Mouse (Mus musculus) kidney, postnatal 0 days (tissue): ENCODE measurements around the gene Hspa1l. TPM values are rescaled to one million over a fixed set of nuclear protein-coding genes. Genes with fewer than 3 reads are reported as not detected.
A peak's percentile ranks its signal among the peaks of the same experiment; 100 is the strongest.
"Not testable (repeated sequence)": the region's sequence is repeated elsewhere in the genome, so short reads cannot be mapped to it uniquely, and the experiment has no call there.

Experiments
- ATAC-seq: fragments of 200-750 bp; cut with Nextera tagmentation; replicated peaks from 2 replicates; pipeline ENCODE4 v1.8.0; 2017; ENCODE audit warnings: low read depth, moderate number of reproducible peaks, moderate TSS enrichment, moderate library complexity; ENCODE audit not compliant: low FRiP score
- DNase-seq: peaks from one replicate; pipeline ENCODE4 v3.0.0-alpha.2; 2016; ENCODE audit warnings: low spot score
- H3K27ac ChIP-seq: fragments of 300-500 bp; sonication (generic); 2 replicates; pipeline ENCODE4 v1.5.1; 2014; ENCODE audit warnings: mild to moderate bottlenecking
- H3K27me3 ChIP-seq: fragments of 300-500 bp; sonication (generic); 2 replicates; pipeline ENCODE4 v1.6.1; 2014; ENCODE audit warnings: low read length, mixed read lengths; ENCODE audit not compliant: insufficient read depth
- H3K36me3 ChIP-seq: fragments of 300-500 bp; sonication (generic); 2 replicates; pipeline ENCODE4 v1.6.1; 2014; ENCODE audit warnings: low read length, mixed read lengths; ENCODE audit not compliant: insufficient read depth
- H3K4me1 ChIP-seq: fragments of 300-500 bp; sonication (generic); replicated peaks from 2 replicates; pipeline ENCODE4 v1.6.1; 2014; ENCODE audit warnings: antibody characterized with exemption, low read length, mixed read lengths; ENCODE audit not compliant: insufficient read depth
- H3K4me2 ChIP-seq: fragments of 300-500 bp; sonication (generic); 2 replicates; pipeline ENCODE4 v1.6.1; 2014; ENCODE audit warnings: mild to moderate bottlenecking, low read length, moderate library complexity, mixed read lengths
- H3K4me3 ChIP-seq: fragments of 300-500 bp; sonication (generic); replicated peaks from 2 replicates; pipeline ENCODE4 v1.5.1; 2014; ENCODE audit warnings: low read depth, low read length
- H3K9ac ChIP-seq: fragments of 300-500 bp; sonication (generic); 2 replicates; pipeline ENCODE4 v1.6.1; 2014; ENCODE audit warnings: low read depth, low read length
- H3K9me3 ChIP-seq: fragments of 300-500 bp; sonication (generic); replicated peaks from 2 replicates; pipeline ENCODE4 v1.6.1; 2016; ENCODE audit warnings: low read length, inconsistent platforms, mixed read lengths
- CTCF ChIP-seq: IDR thresholded peaks from 2 replicates; pipeline ENCODE4 v1.5.1; 2016; ENCODE audit warnings: antibody characterized with exemption, low read depth, mild to moderate bottlenecking, moderate library complexity
- WGBS: fragments of 180-500 bp; shearing (Covaris S2); extraction: QIAGEN DNeasy Blood & Tissue Kit; methylation state at CpG from one replicate; pipeline ENCODE4 v1.1.7; 2014; 5-methylcytosine and 5-hydroxymethylcytosine counted together
- polyA plus RNA-seq: library from polyadenylated mRNA; unstranded; fragments of >200 nt; fragmentation: Nextera tagmentation; extraction: Ambion mirVana; gene quantifications from 2 replicates; pipeline ENCODE4 v1.2.1, GENCODE M21; 2015

Gene Hspa1l
- polyA plus RNA-seq, 1 experiment from 2014 or later: 0.72 TPM

DNA sequence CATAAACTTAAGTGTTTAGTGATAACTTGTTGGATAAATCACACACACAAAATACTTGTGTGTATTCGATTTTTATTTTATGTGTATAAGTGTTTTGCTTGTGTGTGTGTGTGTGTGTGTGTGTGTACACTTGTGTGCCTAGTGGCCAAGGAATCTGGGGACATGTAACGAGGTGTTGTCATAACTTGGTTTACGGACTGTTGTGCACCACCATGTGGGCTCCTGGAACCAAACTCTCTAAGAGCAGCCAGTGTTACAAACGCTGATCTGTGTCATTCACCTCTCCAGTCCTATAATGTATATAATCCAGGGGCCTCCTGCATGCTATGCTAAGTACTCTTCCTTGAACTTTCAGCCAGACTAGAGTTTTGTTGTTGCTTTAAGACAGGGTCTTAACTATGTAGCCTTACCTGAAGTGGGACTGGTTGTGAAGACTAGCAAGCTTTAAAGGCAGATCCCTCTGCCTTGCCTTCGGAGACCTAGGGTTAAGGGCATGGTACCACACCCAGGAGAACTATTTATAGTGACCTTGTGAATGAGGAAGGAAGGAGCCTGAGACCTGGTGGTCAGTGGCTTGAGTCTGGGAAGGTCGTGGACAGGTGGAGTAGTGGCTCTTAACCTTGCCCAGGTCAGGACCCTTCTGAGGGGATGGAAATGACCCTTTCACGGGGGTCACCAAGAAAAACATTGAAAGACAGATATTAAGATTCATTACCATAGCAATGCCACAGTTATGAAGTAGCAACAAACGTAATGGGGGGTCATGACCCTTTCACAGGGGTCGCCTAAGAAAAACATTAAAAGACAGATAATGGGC lies 30.7 kb downstream of the Hspa1l start:
- 0 out of 2 replicates have a peak overlapping the region, but pooled peaks have one; percentile 8 for H3K9ac ChIP-seq
- peaks cover 14% of the 10 kb centered on the region for H3K4me1 ChIP-seq
- no peak overlapping the region for H3K4me3 ChIP-seq
- no peaks in the 10 kb centered on the region for H3K27me3 ChIP-seq
- no peaks in the 10 kb centered on the region for H3K9me3 ChIP-seq
- DNase-seq: no peak
- peaks cover 31% of the 10 kb centered on the region for H3K36me3 ChIP-seq
- no peak for ATAC-seq
- H3K27ac ChIP-seq: 0 out of 2 replicates have a peak overlapping the region, but pooled peaks have one; percentile 19
- WGBS: 47% methylated on average over 9 of the region's 9 CpGs
- TF ChIP-seq CTCF: no peak
- peak overlapping the region; percentile 100; the same call in 1 of the 2 replicates for H3K4me2 ChIP-seq

GRCm38 (mm10) chr17:35004075-35004717 lies 31.7 kb downstream of the Hspa1l start:
- H3K4me1 ChIP-seq: peaks cover 10% of the 10 kb centered on the region
- WGBS: 95% methylated on average over 17 of the region's 17 CpGs
- no peak overlapping the region for H3K4me2 ChIP-seq
- DNase-seq (no peak), ATAC-seq (no peak)
- peaks cover 34% of the 10 kb centered on the region for H3K36me3 ChIP-seq
- no peak overlapping the region for H3K4me3 ChIP-seq
- H3K9ac ChIP-seq: no peak overlapping the region
- H3K27me3 ChIP-seq: no peaks in the 10 kb centered on the region
- H3K9me3 ChIP-seq: no peaks in the 10 kb centered on the region
- TF ChIP-seq CTCF: no peak
- H3K27ac ChIP-seq: no peak overlapping the region

- WGBS: 89% methylated on average over 10 of the region's 10 CpGs
- ATAC-seq: no peak
- H3K36me3 ChIP-seq: peaks cover 34% of the 10 kb centered on the region
- H3K4me2 ChIP-seq: no peak overlapping the region
- no peak overlapping the region for H3K4me3 ChIP-seq
- DNase-seq: no peak
- no peaks in the 10 kb centered on the region for H3K27me3 ChIP-seq
- peaks cover 7% of the 10 kb centered on the region for H3K4me1 ChIP-seq
- no peak overlapping the region for H3K9ac ChIP-seq
- H3K27ac ChIP-seq: no peak overlapping the region
- no peaks in the 10 kb centered on the region for H3K9me3 ChIP-seq
- TF ChIP-seq CTCF: no peak
Observed at GRCm38 (mm10) chr17:35005158-35005557, 32.7 kb downstream of the Hspa1l start.

GRCm38 (mm10) chr17:35005902-35006301 lies 33.4 kb downstream of the Hspa1l start:
- not testable (repeated sequence) for H3K27ac ChIP-seq, H3K4me1 ChIP-seq, H3K4me3 ChIP-seq, H3K4me2 ChIP-seq, H3K9me3 ChIP-seq, H3K27me3 ChIP-seq, H3K9ac ChIP-seq, DNase-seq, ATAC-seq
- WGBS: 93% methylated on average over 4 of the region's 5 CpGs
- H3K36me3 ChIP-seq: peaks cover 41% of the 10 kb centered on the region

- ATAC-seq: no peak
- no peak for DNase-seq
- H3K4me1 ChIP-seq: peaks cover 3% of the 10 kb centered on the region
- no peak overlapping the region for H3K9ac ChIP-seq
- H3K9me3 ChIP-seq: no peaks in the 10 kb centered on the region
- TF ChIP-seq CTCF: peak; percentile 48
- no peak overlapping the region for H3K4me3 ChIP-seq
- H3K27ac ChIP-seq: no peak overlapping the region
- WGBS: 94% methylated on average over 7 of the region's 7 CpGs
- no peaks in the 10 kb centered on the region for H3K27me3 ChIP-seq
- H3K36me3 ChIP-seq: peaks cover 57% of the 10 kb centered on the region
- H3K4me2 ChIP-seq: no peak overlapping the region
Observed at GRCm38 (mm10) chr17:35007387-35007991, 35.0 kb downstream of the Hspa1l start.

DNA sequence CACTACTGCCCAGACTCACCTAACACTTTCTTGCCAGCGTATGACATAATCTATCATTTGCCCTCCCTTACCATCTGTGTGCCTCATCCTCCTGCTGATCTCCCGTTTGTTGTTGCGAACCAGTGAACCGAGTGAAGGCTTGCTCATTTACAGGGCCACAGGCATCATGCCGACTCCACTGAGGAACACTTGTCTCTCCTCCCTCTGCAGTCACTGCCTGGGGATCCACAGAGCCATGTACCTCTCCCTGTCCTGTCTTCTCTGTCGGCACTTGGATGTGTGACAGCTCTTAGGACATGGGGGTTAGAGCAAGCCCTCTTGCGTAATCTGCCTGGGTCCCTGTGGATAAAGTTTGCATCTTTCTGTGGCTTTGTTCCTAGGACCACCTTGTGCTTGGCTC lies 37.1 kb downstream of the Hspa1l start:
- Histone ChIP-seq H3K27ac (no peak overlapping the region), H3K4me2 (no peak overlapping the region), H3K36me3 (peaks cover 72% of the 10 kb centered on the region), H3K9ac (no peak overlapping the region), H3K4me3 (no peak overlapping the region), H3K9me3 (no peaks in the 10 kb centered on the region), H3K27me3 (no peaks in the 10 kb centered on the region), H3K4me1 (no peaks in the 10 kb centered on the region)
- DNase-seq (no peak), ATAC-seq (no peak)
- 71% methylated on average over 7 of the region's 7 CpGs for WGBS
- no peak for TF ChIP-seq CTCF
